Mouse (Mus musculus) thymus, adult 2 months (tissue): ENCODE measurements around the gene Paf1.

Experiments used
- CTCF ChIP-seq: fragments of 200-500 bp; IDR thresholded peaks from 2 replicates; pipeline ENCODE4 v1.5.1; 2012; ENCODE audit warnings: mild to moderate bottlenecking, control low read depth, low read length, moderate library complexity, borderline replicate concordance; ENCODE audit not compliant: control insufficient read depth, poor library complexity, insufficient read depth; ENCODE audit errors: extremely low read depth
- POLR2A ChIP-seq: fragments of 200-500 bp; IDR thresholded peaks from 2 replicates; pipeline ENCODE4 v1.6.1; 2012; ENCODE audit warnings: mild to moderate bottlenecking, low read length, control low read depth, moderate library complexity; ENCODE audit not compliant: control insufficient read depth, poor library complexity, insufficient read depth; ENCODE audit errors: extremely low read depth

GRCm38 (mm10) chr7:28398696-28399340, 6.1 kb downstream of the Paf1 start:
- TF ChIP-seq POLR2A = no peak
- no peak for TF ChIP-seq CTCF
